Mouse (Mus musculus) lung, embryonic 15.5 days (tissue): ENCODE data around the gene Atp6v1c2. TPM values are rescaled to one million over a fixed set of nuclear protein-coding genes. Genes with fewer than 3 reads are reported as not detected.
A peak's percentile ranks its signal among the peaks of the same experiment; 100 is the strongest.

Experiments used
- ATAC-seq: fragments of 200-750 bp; cut with Nextera tagmentation; 2 replicates; pipeline ENCODE4 v1.8.0; 2017; ENCODE audit warnings: moderate number of reproducible peaks, borderline replicate concordance; ENCODE audit not compliant: low FRiP score, low TSS enrichment; ENCODE audit errors: extremely low read depth
- H3K27ac ChIP-seq: fragments of 300-500 bp; sonication (generic); 2 replicates; pipeline ENCODE4 v1.5.1; 2015; ENCODE audit warnings: moderate library complexity, mild to moderate bottlenecking, inconsistent platforms
- H3K27me3 ChIP-seq: fragments of 300-500 bp; sonication (generic); 2 replicates; pipeline ENCODE4 v1.6.1; 2015; ENCODE audit warnings: inconsistent platforms
- H3K36me3 ChIP-seq: fragments of 300-500 bp; sonication (generic); 2 replicates; pipeline ENCODE4 v1.6.1; 2015; ENCODE audit warnings: inconsistent platforms
- H3K4me1 ChIP-seq: fragments of 300-500 bp; sonication (generic); 2 replicates; pipeline ENCODE4 v1.6.1; 2015; ENCODE audit warnings: inconsistent platforms
- H3K4me2 ChIP-seq: fragments of 300-500 bp; sonication (generic); 2 replicates; pipeline ENCODE4 v1.6.1; 2015; ENCODE audit warnings: inconsistent platforms, mild to moderate bottlenecking, moderate library complexity
- H3K4me3 ChIP-seq: fragments of 300-500 bp; sonication (generic); 2 replicates; pipeline ENCODE4 v1.5.1; 2015; ENCODE audit warnings: mild to moderate bottlenecking, inconsistent platforms
- H3K9ac ChIP-seq: fragments of 300-500 bp; sonication (generic); 2 replicates; pipeline ENCODE4 v1.6.1; 2015; ENCODE audit warnings: inconsistent platforms
- H3K9me3 ChIP-seq: fragments of 300-500 bp; sonication (generic); 2 replicates; pipeline ENCODE4 v1.6.1; 2016; ENCODE audit warnings: inconsistent platforms
- WGBS: fragments of 180-500 bp; shearing (Covaris S2); methylation state at CpG from one replicate; pipeline ENCODE4 v1.1.7; 2015; 5-methylcytosine and 5-hydroxymethylcytosine counted together
- polyA plus RNA-seq: library from polyadenylated mRNA; unstranded; fragments of >200 nt; fragmentation: Nextera tagmentation; extraction: Ambion mirVana; gene quantifications from 2 replicates; pipeline ENCODE4 v1.2.1, GENCODE M21; 2015

Atp6v1c2 gene
- polyA plus RNA-seq, 1 experiment from 2014 or later = 3.1 TPM

GRCm38 (mm10) chr12:17318453-17318852 lies 10.7 kb downstream of the Atp6v1c2 start:
- no peaks in the 10 kb centered on the region for H3K9me3 ChIP-seq
- peaks cover 6% of the 10 kb centered on the region; the same call in 1 of the 2 replicates for H3K27me3 ChIP-seq
- 0 out of 2 replicates have a peak, but pooled peaks cover 6% of the 10 kb centered on the region for H3K4me1 ChIP-seq
- 52% methylated on average over 3 of the region's 3 CpGs for WGBS
- no peak for ATAC-seq
- no peaks in the 10 kb centered on the region for H3K36me3 ChIP-seq
- H3K27ac ChIP-seq = peak overlapping the region; percentile 42; the same call in 1 of the 2 replicates
- H3K4me2 ChIP-seq = no peak overlapping the region; the same call in 1 of the 2 replicates
- H3K4me3 ChIP-seq = no peak overlapping the region
- H3K9ac ChIP-seq = no peak overlapping the region

- Histone ChIP-seq H3K9ac (no peak overlapping the region), H3K27me3 (peaks cover 1% of the 10 kb centered on the region; the same call in 1 of the 2 replicates), H3K4me2 (no peak overlapping the region), H3K4me1 (0 out of 2 replicates have a peak, but pooled peaks cover 6% of the 10 kb centered on the region), H3K27ac (peak overlapping the region; percentile 60), H3K4me3 (no peak overlapping the region), H3K9me3 (no peaks in the 10 kb centered on the region), H3K36me3 (no peaks in the 10 kb centered on the region)
- no peak for ATAC-seq
- WGBS = 38% methylated on average over 4 of the region's 4 CpGs
These were observed 11.2 kb downstream of the Atp6v1c2 start for GRCm38 (mm10) chr12:17317970-17318369.

- WGBS = 66% methylated on average over 5 of the region's 5 CpGs
- no peak overlapping the region for H3K4me3 ChIP-seq
- H3K27me3 ChIP-seq = peaks cover 4% of the 10 kb centered on the region; the same call in 1 of the 2 replicates
- no peaks in the 10 kb centered on the region for H3K36me3 ChIP-seq
- 0 out of 2 replicates have a peak, but pooled peaks cover 6% of the 10 kb centered on the region for H3K4me1 ChIP-seq
- H3K9me3 ChIP-seq = no peaks in the 10 kb centered on the region
- H3K4me2 ChIP-seq = no peak overlapping the region
- H3K9ac ChIP-seq = no peak overlapping the region
- peak overlapping the region; percentile 43 for H3K27ac ChIP-seq
- peak; percentile 77 for ATAC-seq
These were observed 13.1 kb downstream of the Atp6v1c2 start for GRCm38 (mm10) chr12:17316096-17316495.

DNA sequence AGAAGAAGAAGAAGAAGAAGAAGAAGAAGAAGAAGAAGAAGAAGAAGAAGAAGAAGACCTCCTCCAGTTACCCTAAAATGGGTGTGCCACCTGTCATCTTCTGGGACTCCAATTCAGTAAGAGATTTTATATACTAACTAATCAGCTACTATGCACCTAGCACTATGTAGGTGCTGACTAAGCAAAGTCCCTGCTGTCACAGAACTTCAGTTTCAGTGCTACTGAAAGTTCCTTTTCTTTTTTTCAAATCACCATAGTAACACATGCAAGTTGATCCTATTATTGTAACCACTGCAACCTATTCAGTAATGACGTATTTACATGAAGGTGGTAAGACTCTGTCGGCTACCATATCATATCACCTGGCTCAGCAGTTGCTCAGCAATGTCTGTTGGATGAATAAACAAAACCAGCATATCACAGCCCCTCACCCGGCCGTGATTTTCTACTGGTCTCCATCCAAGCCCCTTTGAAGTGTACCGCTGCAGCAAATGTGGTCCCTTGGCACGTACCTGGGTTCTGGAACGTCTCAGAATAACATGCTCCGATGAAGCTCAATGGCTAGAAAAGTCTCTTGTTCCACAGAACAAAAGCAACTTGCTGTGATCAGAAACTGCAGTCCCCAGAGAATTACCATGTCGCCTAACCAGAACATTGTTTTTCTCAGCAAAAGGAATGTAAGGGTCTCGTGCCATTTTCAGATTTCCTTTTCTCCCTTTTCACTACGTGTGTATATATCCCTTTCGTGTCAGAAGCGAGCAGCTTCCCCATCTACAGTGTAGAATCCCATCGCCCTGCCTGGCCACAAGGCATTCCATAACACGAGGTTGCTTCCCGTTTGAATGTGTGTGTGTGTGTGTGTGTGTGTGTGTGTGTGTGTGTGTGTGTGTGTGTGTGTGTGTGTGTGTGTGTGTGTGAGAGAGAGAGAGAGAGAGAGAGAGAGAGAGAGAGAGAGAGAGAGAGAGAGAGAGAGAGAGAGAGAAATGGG lies 18.0 kb downstream of the Atp6v1c2 start:
- Histone ChIP-seq H3K9me3 (no peaks in the 10 kb centered on the region), H3K4me1 (no peaks in the 10 kb centered on the region), H3K4me2 (no peak overlapping the region), H3K9ac (no peak overlapping the region), H3K4me3 (no peak overlapping the region), H3K36me3 (no peaks in the 10 kb centered on the region), H3K27ac (no peak overlapping the region), H3K27me3 (peaks cover 4% of the 10 kb centered on the region; the same call in 1 of the 2 replicates)
- no peak for ATAC-seq
- 66% methylated on average over 16 of the region's 16 CpGs for whole genome bisulfite sequencing

GRCm38 (mm10) chr12:17308246-17308645 lies 20.9 kb downstream of the Atp6v1c2 start:
- no peak overlapping the region for H3K4me3 ChIP-seq
- no peak overlapping the region for H3K4me2 ChIP-seq
- no peak for ATAC-seq
- no peaks in the 10 kb centered on the region for H3K9me3 ChIP-seq
- no peak overlapping the region for H3K27ac ChIP-seq
- no peak overlapping the region for H3K9ac ChIP-seq
- no peaks in the 10 kb centered on the region for H3K4me1 ChIP-seq
- H3K36me3 ChIP-seq = no peaks in the 10 kb centered on the region
- peaks cover 4% of the 10 kb centered on the region; the same call in 1 of the 2 replicates for H3K27me3 ChIP-seq
- 40% methylated on average over 4 of the region's 4 CpGs for WGBS

DNA sequence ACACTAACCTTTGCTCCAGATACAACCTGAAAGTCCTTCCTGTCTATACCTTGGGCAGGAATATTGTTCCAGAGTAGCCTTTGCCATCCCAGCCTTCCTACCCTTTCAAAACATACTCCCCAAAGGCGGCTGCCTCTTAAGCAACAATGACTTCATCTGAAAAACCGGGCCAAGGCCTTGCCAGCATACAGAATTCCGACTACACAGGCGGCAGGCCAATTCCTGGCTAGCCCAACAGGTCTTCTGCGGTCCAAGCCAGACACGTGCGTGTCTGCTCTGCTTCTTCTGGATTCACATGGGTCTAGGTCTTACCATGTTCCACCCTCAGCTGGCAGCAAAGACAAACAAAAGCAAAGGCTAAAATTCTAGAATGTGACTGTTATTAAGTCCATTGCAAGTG lies 23.7 kb downstream of the Atp6v1c2 start:
- Histone ChIP-seq H3K9ac (no peak overlapping the region), H3K27me3 (no peaks in the 10 kb centered on the region), H3K9me3 (no peaks in the 10 kb centered on the region), H3K27ac (no peak overlapping the region), H3K36me3 (no peaks in the 10 kb centered on the region), H3K4me2 (no peak overlapping the region), H3K4me3 (no peak overlapping the region), H3K4me1 (no peaks in the 10 kb centered on the region)
- no peak for ATAC-seq
- 85% methylated on average over 7 of the region's 7 CpGs for WGBS

- H3K9ac ChIP-seq = no peak overlapping the region
- no peak overlapping the region for H3K4me2 ChIP-seq
- H3K4me3 ChIP-seq = no peak overlapping the region
- H3K36me3 ChIP-seq = no peaks in the 10 kb centered on the region
- H3K27ac ChIP-seq = no peak overlapping the region
- H3K4me1 ChIP-seq = no peaks in the 10 kb centered on the region
- no peaks in the 10 kb centered on the region for H3K9me3 ChIP-seq
- 82% methylated on average over 1 of the region's 1 CpGs for WGBS
- H3K27me3 ChIP-seq = no peaks in the 10 kb centered on the region
- ATAC-seq = no peak
These were observed 29.3 kb downstream of the Atp6v1c2 start for GRCm38 (mm10) chr12:17299902-17300301.

- H3K9ac ChIP-seq = no peak overlapping the region
- no peak for ATAC-seq
- H3K36me3 ChIP-seq = no peaks in the 10 kb centered on the region
- no peak overlapping the region for H3K27ac ChIP-seq
- no peaks in the 10 kb centered on the region for H3K9me3 ChIP-seq
- H3K4me3 ChIP-seq = no peak overlapping the region
- no peaks in the 10 kb centered on the region for H3K27me3 ChIP-seq
- WGBS = 74% methylated on average over 2 of the region's 2 CpGs
- H3K4me1 ChIP-seq = no peaks in the 10 kb centered on the region
- H3K4me2 ChIP-seq = no peak overlapping the region
These were observed 32.3 kb downstream of the Atp6v1c2 start for GRCm38 (mm10) chr12:17296899-17297298.

- peaks cover 16% of the 10 kb centered on the region for H3K4me1 ChIP-seq
- no peak overlapping the region for H3K4me3 ChIP-seq
- ATAC-seq = peak; percentile 77; the same call in 1 of the 2 replicates
- WGBS = 37% methylated on average over 4 of the region's 4 CpGs
- H3K9ac ChIP-seq = no peak overlapping the region
- no peak overlapping the region for H3K27ac ChIP-seq
- no peaks in the 10 kb centered on the region for H3K9me3 ChIP-seq
- no peak overlapping the region for H3K4me2 ChIP-seq
- H3K36me3 ChIP-seq = peaks cover 6% of the 10 kb centered on the region; the same call in 1 of the 2 replicates
- no peaks in the 10 kb centered on the region for H3K27me3 ChIP-seq
These were observed 38.6 kb downstream of the Atp6v1c2 start for GRCm38 (mm10) chr12:17290569-17290968.

DNA sequence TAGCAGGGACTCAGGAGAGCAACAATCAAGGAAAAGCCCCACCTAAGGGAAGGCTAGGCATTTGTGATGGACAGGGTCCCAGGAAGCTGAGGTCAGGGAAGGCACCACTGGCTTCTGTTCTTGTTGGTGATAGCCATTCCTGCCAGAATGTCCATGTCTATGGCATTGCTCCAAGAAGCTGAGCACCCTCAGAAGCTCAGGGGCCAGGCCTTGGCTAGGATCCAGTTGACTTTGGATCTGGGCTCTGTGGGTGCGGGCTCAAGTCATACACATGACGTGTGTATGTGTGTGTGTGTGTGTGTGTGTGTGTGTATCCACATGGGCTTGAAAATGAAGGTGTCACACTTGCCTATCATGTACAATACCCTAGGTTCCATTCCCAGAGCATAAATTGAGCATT lies 39.2 kb downstream of the Atp6v1c2 start:
- no peaks in the 10 kb centered on the region for H3K9me3 ChIP-seq
- H3K4me3 ChIP-seq = no peak overlapping the region
- ATAC-seq = no peak
- WGBS = 34% methylated on average over 2 of the region's 2 CpGs
- peaks cover 10% of the 10 kb centered on the region for H3K36me3 ChIP-seq
- no peak overlapping the region for H3K9ac ChIP-seq
- no peaks in the 10 kb centered on the region for H3K27me3 ChIP-seq
- peaks cover 16% of the 10 kb centered on the region for H3K4me1 ChIP-seq
- 0 out of 2 replicates have a peak overlapping the region, but pooled peaks have one; percentile 6 for H3K27ac ChIP-seq
- H3K4me2 ChIP-seq = no peak overlapping the region

DNA sequence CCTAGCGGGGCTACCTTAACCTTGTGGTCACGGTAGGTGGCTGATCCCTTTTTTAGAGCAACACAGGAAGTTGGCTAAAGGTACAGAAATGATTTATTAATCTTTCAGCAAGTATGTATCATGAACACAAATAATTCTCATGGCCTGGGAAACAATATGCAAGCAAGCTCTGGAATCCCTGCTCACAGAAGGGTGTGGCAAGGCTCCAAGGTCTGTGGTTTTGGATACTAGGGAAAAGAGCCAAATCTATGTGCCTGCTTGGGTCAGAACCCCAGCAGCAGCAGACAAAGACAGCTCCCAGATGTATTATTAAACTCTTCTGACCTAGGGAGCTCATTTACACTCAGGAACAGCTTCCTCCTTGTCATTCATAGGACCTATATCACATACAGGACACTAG lies 40.1 kb downstream of the Atp6v1c2 start:
- Histone ChIP-seq H3K4me2 (no peak overlapping the region), H3K9ac (no peak overlapping the region), H3K4me1 (peaks cover 16% of the 10 kb centered on the region), H3K27me3 (no peaks in the 10 kb centered on the region), H3K4me3 (no peak overlapping the region), H3K9me3 (no peaks in the 10 kb centered on the region), H3K27ac (0 out of 2 replicates have a peak overlapping the region, but pooled peaks have one; percentile 6), H3K36me3 (peaks cover 19% of the 10 kb centered on the region)
- ATAC-seq = no peak
- WGBS = 56% methylated on average over 2 of the region's 2 CpGs

DNA sequence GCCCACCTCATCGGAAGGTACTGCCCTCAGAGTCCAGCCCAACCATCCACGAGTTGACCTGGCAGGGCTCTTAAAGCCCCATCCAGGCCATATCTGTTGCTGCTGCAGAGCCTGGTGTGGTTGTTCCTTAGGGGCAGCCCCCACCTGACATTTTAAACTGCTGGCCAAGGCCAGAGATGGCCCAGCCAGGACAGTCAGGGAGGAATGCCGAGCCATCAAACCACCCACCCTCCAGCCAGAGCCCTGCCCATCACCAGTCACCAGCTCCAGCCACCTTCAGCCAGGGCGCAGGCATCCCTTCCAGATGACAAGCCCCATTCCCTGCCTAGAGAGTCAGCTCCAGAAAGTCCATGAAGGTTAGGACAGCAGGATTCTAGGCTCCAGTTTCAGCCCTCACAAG lies 40.7 kb downstream of the Atp6v1c2 start:
- 66% methylated on average over 4 of the region's 4 CpGs for WGBS
- no peak overlapping the region for H3K4me2 ChIP-seq
- no peak overlapping the region for H3K9ac ChIP-seq
- H3K4me3 ChIP-seq = no peak overlapping the region
- peaks cover 25% of the 10 kb centered on the region for H3K36me3 ChIP-seq
- H3K27ac ChIP-seq = no peak overlapping the region
- no peaks in the 10 kb centered on the region for H3K9me3 ChIP-seq
- ATAC-seq = no peak
- no peaks in the 10 kb centered on the region for H3K27me3 ChIP-seq
- H3K4me1 ChIP-seq = peaks cover 16% of the 10 kb centered on the region
